Mouse (Mus musculus): ENCODE results near the gene Foxj2.

The Foxj2 gene

GRCm38 (mm10) chr6:122879141-122879735 lies 59.5 kb downstream of the Foxj2 start:
- no peak for DNase-seq

DNA sequence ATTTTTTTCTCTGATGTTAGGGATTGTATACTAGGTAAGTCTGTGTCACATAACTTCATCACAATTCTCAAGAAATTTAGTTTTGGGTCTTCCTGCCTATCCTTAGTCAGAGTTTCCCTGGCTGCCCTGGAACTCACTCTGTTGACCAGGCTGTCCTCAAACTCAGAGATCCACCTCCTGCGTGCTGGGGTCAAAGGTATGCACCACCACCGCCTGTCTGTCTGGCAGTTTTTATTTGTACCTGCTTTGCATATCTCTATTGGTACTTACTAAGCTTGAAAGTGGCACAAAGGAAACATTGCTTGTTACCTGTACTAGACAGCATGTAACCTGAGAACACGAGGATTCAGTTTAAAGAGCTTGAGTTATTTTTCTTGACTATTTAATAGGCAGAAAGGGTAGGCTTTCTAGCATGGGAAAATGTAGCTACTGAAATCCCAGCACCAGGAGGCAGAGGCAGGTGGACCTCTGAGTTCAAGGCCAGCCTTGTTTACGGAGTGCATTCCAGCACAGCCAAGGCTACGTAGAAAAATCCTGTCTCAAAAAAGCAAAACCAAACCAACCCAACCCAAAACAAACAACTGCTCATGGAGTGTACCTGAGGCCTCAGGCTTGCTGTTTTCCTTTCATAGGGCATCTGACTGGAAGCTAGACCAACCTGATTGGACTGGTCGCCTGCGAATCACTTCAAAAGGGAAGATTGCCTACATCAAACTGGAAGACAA lies 60.2 kb downstream of the Foxj2 start:
- no peak for DNase-seq

DNA sequence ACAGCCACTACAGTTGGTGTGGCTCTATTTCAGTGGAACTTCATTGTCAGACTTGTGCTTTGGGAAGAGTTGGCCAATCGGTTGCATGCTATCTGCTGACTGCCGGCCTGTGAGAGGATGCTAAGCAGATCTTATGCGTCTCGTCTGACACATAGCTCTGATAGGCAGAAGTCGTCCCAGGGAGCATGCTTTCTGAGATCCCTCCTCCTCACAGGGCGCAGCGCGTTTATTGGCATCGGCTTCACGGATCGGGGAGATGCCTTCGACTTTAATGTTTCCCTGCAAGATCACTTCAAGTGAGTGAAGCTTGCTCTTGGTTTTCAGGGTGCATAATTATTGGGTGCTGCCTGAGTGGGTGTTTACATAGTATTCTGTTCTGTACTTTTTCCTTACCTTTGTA lies 61.6 kb downstream of the Foxj2 start:
- no peak for DNase-seq

DNA sequence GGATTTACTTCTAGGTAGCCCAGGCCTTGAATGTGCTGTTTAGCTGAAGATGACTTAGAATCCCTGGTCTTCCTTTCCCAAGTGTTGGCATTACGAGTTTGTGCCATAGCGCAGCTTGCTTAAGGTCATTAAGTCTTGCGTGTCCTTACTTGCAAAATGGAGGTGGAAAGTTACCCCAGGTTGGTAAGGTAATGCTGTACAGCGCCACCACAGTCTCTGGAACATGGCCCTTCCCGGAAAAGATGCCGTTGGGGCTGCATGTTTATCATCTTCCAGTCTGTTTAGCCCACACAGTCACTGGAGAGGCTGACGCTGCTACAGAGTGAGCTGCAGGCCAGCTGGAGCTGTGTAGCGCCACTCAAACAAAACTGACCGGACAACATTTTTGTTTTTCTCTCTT lies 63.9 kb downstream of the Foxj2 start:
- no peak for DNase-seq

DNA sequence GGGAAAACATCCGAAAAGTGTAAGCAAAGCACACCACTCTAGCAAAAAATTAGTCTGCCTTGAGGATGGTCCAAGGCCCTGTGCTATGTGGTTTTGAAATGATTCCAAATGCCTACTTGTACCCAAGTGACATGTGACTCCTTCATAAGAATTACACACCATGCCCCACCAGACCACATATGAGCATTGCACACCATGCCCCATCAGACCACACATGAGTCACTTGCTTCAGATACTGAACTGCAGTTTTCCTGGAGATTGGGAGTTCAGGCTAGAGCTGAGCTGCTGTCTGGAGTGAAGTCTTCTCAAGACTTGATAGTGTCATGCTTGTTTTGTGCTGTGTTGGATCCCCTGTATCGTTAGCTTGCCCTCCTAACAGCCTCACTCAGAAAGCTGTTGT lies 69.9 kb downstream of the Foxj2 start:
- no peak for DNase-seq

DNA sequence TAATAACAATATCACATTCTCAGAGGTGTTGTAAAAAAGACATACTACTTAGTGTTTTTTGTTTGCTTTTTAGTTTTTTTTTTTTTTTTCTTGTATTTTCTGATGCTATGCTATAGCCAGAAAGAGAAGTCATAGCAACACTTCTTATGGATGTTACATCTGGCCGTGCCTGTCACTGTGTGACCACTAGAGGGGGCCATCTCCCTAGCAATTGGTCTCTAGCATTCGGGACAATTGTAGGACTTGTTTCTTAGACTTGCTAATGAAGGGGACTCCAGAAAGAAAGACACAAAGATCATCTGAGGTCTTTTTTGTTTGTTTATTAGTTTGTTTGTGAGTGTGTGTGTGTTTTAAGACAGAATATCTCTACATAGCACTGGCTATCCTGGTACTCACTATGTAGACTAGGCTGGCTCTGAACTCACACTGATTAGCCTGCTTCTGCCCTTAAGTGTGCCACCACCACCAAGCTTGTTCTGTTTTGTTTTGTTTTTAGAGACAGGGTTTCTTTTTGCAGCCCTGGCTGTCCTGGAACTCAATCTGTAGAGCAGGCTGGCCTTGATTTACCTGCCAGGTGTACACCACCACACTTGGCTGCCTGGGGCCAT lies 72.8 kb downstream of the Foxj2 start:
- DNase-seq = peak; percentile 66

All from retina, postnatal 1 day (tissue).